Mouse (Mus musculus) liver, adult 2 months (tissue): ENCODE data around the gene Slc25a25. TPM values are rescaled to one million over a fixed set of nuclear protein-coding genes. Genes with fewer than 3 reads are reported as not detected.

Source experiments
- DNase-seq: peaks from one replicate; pipeline ENCODE4 v3.0.0-alpha.2; 2011; ENCODE audit warnings: low read depth, low spot score; ENCODE audit errors: extremely low read depth
- H3K27ac ChIP-seq: fragments of 200-500 bp; replicated peaks from 2 replicates; pipeline ENCODE4 v1.5.1; 2012; ENCODE audit warnings: low read depth, mild to moderate bottlenecking, control low read depth, inconsistent platforms, low read length; ENCODE audit not compliant: insufficient read depth
- H3K27me3 ChIP-seq: fragments of 200-500 bp; 2 replicates; pipeline ENCODE4 v1.6.1; 2012; ENCODE audit warnings: mild to moderate bottlenecking, moderate library complexity, low read length, inconsistent platforms; ENCODE audit not compliant: control insufficient read depth, insufficient read depth
- H3K36me3 ChIP-seq: fragments of 200-500 bp; 2 replicates; pipeline ENCODE4 v1.6.1; 2012; ENCODE audit warnings: low read length, inconsistent platforms; ENCODE audit not compliant: control insufficient read depth, insufficient read depth
- H3K4me1 ChIP-seq: fragments of 200-500 bp; 2 replicates; pipeline ENCODE4 v1.6.1; 2011; ENCODE audit warnings: low read length; ENCODE audit not compliant: control insufficient read depth, insufficient read depth
- H3K4me3 ChIP-seq: fragments of 200-500 bp; 2 replicates; pipeline ENCODE4 v1.5.1; 2011; ENCODE audit warnings: low read depth, mild to moderate bottlenecking, control low read depth, low read length, moderate library complexity; ENCODE audit not compliant: insufficient read depth
- H3K79me2 ChIP-seq: fragments of 200-500 bp; 2 replicates; pipeline ENCODE4 v1.6.1; 2012; ENCODE audit warnings: inconsistent platforms, mild to moderate bottlenecking, low read length, moderate library complexity; ENCODE audit not compliant: control insufficient read depth, insufficient read depth
- H3K9ac ChIP-seq: fragments of 200-500 bp; 2 replicates; pipeline ENCODE4 v1.6.1; 2012; ENCODE audit warnings: low read depth, mild to moderate bottlenecking, control low read depth, inconsistent platforms, low read length
- CTCF ChIP-seq: fragments of 200-500 bp; IDR thresholded peaks from 2 replicates; pipeline ENCODE4 v1.5.1; 2011; ENCODE audit warnings: low read depth, low read length, control low read depth
- POLR2A ChIP-seq: fragments of 200-500 bp; IDR thresholded peaks from 2 replicates; pipeline ENCODE4 v1.6.1; 2011; ENCODE audit warnings: low read length, control low read depth; ENCODE audit not compliant: insufficient read depth; ENCODE audit errors: extremely low read depth
- WGBS: fragments of 180-500 bp; shearing (Covaris S2); methylation state at CpG from one replicate; pipeline ENCODE4 v1.1.7; 2018; 5-methylcytosine and 5-hydroxymethylcytosine counted together
- polyA plus RNA-seq: library from polyadenylated mRNA; depleted of rRNA; stranded (reverse); fragments of >200 nt; gene quantifications from 2 replicates; pipeline ENCODE4 v1.2.3, GENCODE M21; 2012
- total RNA-seq: library from RNA; depleted of rRNA; stranded (reverse); fragments of >200 nt; gene quantifications from 2 replicates; pipeline ENCODE4 v1.2.3, GENCODE M21; 2014

The Slc25a25 gene
- total and polyA plus RNA-seq, 2 experiments = 41.9 to 57.9 TPM

DNA sequence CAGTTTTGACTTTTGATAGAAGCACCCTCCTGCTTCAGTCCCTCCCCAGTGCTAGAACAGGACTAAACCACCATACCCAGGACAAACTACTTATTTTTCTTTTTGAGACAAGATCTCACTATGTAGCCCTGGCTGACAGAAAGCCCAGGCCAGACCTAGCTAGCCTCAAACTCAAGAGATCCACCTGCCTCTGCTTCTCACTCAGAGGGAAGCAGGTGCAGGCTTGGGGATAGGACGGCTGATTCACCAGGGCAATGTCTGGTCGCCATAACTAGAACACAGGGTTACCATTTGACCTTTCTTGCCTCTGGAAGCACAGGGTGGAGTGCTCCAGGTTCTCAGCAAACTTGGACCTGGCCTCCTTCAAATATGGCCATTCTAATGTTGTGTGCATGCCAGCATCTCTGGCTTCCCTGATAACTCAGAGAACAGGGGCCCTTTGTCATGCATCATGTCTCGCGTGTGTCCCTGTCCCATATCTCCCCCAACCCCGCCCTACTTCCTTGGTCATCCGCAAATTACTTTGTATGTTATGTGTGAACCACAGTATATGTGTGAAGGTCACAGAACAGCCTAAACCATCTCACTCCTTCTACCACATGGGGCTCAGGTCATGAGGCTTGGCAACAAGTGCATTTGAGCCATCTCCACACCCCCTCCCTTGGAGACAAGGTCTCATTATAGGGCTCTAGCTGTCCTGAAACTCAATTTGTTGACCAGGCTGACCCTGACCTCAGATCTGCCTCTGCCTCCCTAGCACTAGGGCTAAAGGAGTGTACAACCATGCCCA is 38.3 kb downstream of the Slc25a25 start:
- TF ChIP-seq CTCF (no peak), POLR2A (no peak)
- Histone ChIP-seq H3K36me3 (peaks cover 30% of the 10 kb centered on the region), H3K4me1 (peaks cover 31% of the 10 kb centered on the region), H3K4me3 (no peak overlapping the region), H3K27me3 (no peaks in the 10 kb centered on the region), H3K79me2 (no peaks in the 10 kb centered on the region), H3K27ac (peak overlapping the region; percentile 50), H3K9ac (no peak overlapping the region)
- peak; percentile 94 for DNase-seq
- WGBS = 28% methylated on average over 6 of the region's 6 CpGs

GRCm38 (mm10) chr2:32411407-32411806 is 39.8 kb downstream of the Slc25a25 start:
- Histone ChIP-seq H3K27ac (no peak overlapping the region), H3K4me3 (no peak overlapping the region), H3K4me1 (peaks cover 32% of the 10 kb centered on the region), H3K36me3 (peaks cover 16% of the 10 kb centered on the region), H3K27me3 (no peaks in the 10 kb centered on the region), H3K9ac (no peak overlapping the region), H3K79me2 (no peaks in the 10 kb centered on the region)
- 77% methylated on average over 7 of the region's 7 CpGs for WGBS
- TF ChIP-seq POLR2A (no peak), CTCF (no peak)
- no peak for DNase-seq

DNA sequence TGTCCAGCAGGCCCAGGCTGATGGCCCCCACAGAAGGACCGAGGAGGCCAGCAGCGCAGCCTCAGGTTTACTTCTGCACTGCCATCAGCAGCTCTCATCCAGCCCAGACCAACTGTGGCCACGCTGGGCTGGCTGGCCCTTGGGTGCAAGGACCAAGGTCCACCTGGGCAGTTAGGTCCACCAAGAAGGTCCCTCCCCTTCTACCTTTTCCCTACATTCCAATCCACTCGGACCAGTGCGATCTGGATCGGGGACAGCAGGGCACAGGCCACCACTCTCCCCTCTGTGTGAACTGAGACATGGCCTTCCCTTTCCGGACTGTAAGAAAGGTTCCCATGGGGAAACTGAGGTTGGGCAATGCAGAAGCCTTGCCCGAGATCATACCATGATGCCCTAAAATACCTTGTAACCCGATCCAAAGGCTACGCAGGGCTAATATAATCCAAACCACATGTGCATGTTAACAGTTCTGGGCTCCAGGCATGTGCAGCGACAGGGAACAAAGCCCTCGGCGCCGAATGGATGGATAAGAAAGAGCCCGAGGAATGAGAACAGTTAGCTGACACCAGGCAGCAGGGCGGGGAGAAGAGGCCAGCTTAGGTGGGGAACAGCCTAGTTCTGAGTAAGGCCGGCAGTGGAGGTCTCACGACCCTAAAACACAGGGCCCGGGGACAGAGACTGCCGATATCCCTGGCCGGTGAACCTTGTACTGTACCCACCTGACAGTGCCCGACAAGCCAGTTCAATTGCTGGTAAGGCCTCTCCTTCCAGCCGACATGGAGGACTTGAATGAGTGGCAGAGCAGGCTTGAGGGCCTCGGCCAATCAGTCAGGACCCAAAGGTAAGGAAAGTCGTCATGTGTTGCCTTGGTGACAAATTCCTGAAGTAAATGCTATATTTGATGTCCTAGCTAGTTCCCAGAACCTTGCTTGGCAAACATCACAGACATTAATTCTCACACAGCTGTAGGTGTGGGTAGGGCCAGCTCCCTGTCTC is 42.5 kb downstream of the Slc25a25 start:
- TF ChIP-seq POLR2A (peak; percentile 80), CTCF (no peak)
- no peaks in the 10 kb centered on the region for H3K27me3 ChIP-seq
- peak; percentile 97 for DNase-seq
- peaks cover 17% of the 10 kb centered on the region for H3K4me1 ChIP-seq
- peak overlapping the region; percentile 15 for H3K4me3 ChIP-seq
- WGBS = 23% methylated on average over 25 of the region's 25 CpGs
- peak overlapping the region; percentile 95 for H3K27ac ChIP-seq
- H3K79me2 ChIP-seq = no peaks in the 10 kb centered on the region
- H3K36me3 ChIP-seq = no peaks in the 10 kb centered on the region
- H3K9ac ChIP-seq = peak overlapping the region; percentile 60

DNA sequence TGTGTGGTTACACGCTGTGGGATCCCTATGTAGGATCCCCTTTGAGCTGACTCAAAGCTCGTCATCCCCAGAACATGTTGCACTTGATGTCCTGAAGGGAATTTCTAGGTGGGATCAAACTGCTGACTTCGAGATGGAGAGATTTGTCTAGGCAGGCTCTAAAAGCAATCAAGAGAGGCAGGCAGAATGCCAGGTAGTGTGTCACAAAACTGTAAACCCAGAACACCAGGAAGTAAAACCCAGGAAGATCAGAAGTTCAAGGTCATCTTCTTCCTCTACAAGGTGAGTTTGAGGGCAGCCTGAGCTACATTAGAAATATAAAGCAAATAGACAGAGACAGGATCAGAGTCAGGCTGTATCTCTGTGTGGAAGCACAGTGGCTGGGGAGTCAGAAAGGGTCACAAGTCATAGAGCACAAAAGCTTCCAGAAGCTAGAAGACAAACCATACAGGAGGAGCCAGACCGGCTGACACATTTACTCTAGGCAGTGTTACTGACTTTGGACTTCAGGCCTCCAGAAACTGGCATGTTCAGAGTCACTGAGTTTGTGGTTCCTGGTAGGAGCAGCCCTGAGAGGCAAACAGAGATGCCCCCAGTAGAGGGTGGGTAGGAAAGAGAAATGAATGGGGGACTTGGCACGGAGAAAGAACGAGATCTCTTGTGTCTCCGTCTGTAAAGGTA is 44.0 kb downstream of the Slc25a25 start:
- DNase-seq = peak; percentile 74
- TF ChIP-seq POLR2A = no peak
- TF ChIP-seq CTCF = no peak
- H3K36me3 ChIP-seq = no peaks in the 10 kb centered on the region
- peaks cover 17% of the 10 kb centered on the region for H3K4me1 ChIP-seq
- H3K27ac ChIP-seq = peak overlapping the region; percentile 93
- H3K4me3 ChIP-seq = no peak overlapping the region
- H3K9ac ChIP-seq = peak overlapping the region; percentile 63
- no peaks in the 10 kb centered on the region for H3K79me2 ChIP-seq
- no peaks in the 10 kb centered on the region for H3K27me3 ChIP-seq
- 58% methylated on average over 7 of the region's 7 CpGs for WGBS

DNA sequence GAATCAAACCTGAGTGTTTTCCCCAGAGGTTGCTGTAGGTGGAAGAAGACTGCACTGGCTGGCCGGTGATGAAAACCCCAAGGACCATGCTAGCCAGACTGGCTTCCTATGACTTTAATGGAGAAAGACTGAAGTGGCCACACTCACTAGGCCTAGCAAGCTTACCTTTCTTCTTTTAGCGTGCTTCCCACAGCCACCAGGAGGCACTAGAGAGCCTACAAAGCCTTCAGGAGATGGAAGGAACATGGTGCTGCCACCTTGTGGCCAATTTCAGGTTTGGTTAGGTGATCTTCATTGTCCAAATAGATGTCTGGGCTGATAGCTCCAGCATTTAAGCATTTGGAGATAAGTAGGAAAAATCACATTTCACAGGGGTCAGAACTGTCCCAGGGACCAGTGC is 46.6 kb downstream of the Slc25a25 start:
- DNase-seq = peak; percentile 89
- no peak overlapping the region for H3K4me3 ChIP-seq
- H3K79me2 ChIP-seq = no peaks in the 10 kb centered on the region
- TF ChIP-seq CTCF (peak; percentile 92), POLR2A (no peak)
- no peaks in the 10 kb centered on the region for H3K36me3 ChIP-seq
- no peak overlapping the region for H3K9ac ChIP-seq
- peaks cover 15% of the 10 kb centered on the region for H3K4me1 ChIP-seq
- WGBS = 19% methylated on average over 2 of the region's 2 CpGs
- H3K27me3 ChIP-seq = no peaks in the 10 kb centered on the region
- H3K27ac ChIP-seq = no peak overlapping the region
